9 mouse cellular contexts compared by ENCODE assay signal in the genomic region with DNA sequence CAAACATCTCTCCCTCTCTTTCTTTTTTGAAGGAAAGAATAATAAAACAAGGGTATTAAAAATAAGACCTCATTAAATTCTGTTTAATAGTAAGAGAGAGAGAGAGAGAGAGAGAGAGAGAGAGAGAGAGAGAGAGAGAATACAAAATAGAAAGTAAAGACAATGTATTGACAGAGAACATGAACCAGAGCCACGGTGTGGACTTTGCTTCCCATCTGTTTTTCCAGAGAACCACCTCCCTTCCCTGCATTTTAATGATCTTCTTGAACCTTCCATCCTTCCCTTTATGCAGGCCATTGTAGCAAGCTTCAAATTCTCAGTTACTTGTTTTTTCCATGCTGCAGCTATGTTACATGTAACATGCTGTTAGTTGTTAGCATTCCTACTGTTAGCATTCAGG.
"Had no signal": no experiment of that assay in that cellular context is flagged by ENCODE, and none has a peak within 500 bp of the region (broad histone marks: within the 10 kb centered on the region; RNA-seq: fewer than 3 reads in every experiment).

No protein-coding gene starts in this region.

- H3K9me3 ChIP-seq: liver, embryonic 12.5 days; midbrain, embryonic 12.5 days had no signal

- H3K4me2 ChIP-seq: liver, embryonic 12.5 days; midbrain, embryonic 12.5 days had no signal

- DNase-seq: right cerebral cortex, adult 18-20 months; right cerebral cortex, postnatal 25 days; thymus, postnatal 36 days had no signal

- H3K4me1 ChIP-seq: liver, embryonic 12.5 days had no signal

- ATAC-seq: hindbrain, embryonic 16.5 days; inflammation-experienced regulatory T-cells, adult 6 months; liver, embryonic 12.5 days; lung, postnatal 0 days; midbrain, embryonic 16.5 days had no signal

- H3K9ac ChIP-seq: liver, embryonic 12.5 days; midbrain, embryonic 12.5 days had no signal

- H3K27ac ChIP-seq: liver, embryonic 12.5 days; midbrain, embryonic 12.5 days had no signal

- H3K36me3 ChIP-seq: liver, embryonic 12.5 days; midbrain, embryonic 12.5 days had no signal

- H3K4me3 ChIP-seq: liver, embryonic 12.5 days; midbrain, embryonic 12.5 days had no signal

- H3K27me3 ChIP-seq: liver, embryonic 12.5 days; midbrain, embryonic 12.5 days had no signal
